Mouse (Mus musculus) erythroblast, adult 5-6 weeks (primary cell): Measurements from ENCODE around the gene Naaladl1. TPM values are rescaled to one million over a fixed set of nuclear protein-coding genes. Genes with fewer than 3 reads are reported as not detected.

Experiments
- ATAC-seq: replicated peaks from 2 replicates; pipeline ENCODE4 v1.8.0; 2016; ENCODE audit warnings: moderate number of reproducible peaks, mild to moderate bottlenecking, moderate TSS enrichment, inconsistent platforms; ENCODE audit not compliant: poor library complexity, low FRiP score, severe bottlenecking
- total RNA-seq, 2 experiments: library from RNA; stranded (forward) in 1 of 2; stranded (reverse) in 1 of 2; fragments of 150-400 nt in 1 of 2; fragments of 200-764, 138-1000 nt in 1 of 2; gene quantifications; 2 replicates each; pipeline versions ENCODE4 v1.2.3 to v1.2.4; 2015 to 2017; ENCODE audit warnings: low replicate concordance in 2 of 2

Naaladl1 gene
- total RNA-seq, 2 experiments from 2014 or later = 0.26 to 0.58 TPM

DNA sequence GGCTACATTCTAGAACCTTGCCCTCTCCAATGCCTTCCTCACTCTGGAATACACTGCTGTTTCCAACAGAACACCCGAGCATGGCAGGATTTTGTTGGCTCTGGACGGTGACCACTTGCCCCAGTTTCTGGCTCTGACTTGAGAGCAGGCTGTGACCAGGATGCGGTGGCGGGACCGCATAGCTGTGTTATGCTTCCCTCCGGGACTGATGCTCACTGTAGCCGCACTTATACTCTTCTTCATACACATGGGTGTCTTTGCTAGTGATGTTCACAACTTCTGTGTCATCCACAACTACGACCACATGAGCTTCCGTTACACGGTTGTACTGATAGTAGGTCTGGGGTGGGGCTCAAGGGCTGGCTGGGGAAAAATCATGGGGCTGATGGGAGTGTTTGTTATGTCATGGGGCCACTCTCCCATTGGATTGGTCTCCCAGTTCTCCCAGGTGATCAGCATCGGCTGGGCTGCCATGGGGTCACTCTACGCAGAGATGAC is 25.6 kb upstream of the Naaladl1 start, which contains the start of gene Tmem262:
Gene Tmem262, plus strand, starts transcription at position 51 of the 498 bp plus-strand sequence.
- no peak for ATAC-seq

- ATAC-seq = no peak
These were observed 23.4 kb upstream of the Naaladl1 start, which contains the start of gene Gm28374 for GRCm38 (mm10) chr19:6082156-6082555. Gm28374 (minus strand) TSS chr19:6082256.

GRCm38 (mm10) chr19:6084478-6085248 is 20.9 kb upstream of the Naaladl1 start, which contains the start of the genes Zfpl1 and Cdca5:
Zfpl1 (minus strand) TSS chr19:6084956.
Cdca5 (plus strand) TSS chr19:6084983.
- peak; percentile 88 for ATAC-seq

DNA sequence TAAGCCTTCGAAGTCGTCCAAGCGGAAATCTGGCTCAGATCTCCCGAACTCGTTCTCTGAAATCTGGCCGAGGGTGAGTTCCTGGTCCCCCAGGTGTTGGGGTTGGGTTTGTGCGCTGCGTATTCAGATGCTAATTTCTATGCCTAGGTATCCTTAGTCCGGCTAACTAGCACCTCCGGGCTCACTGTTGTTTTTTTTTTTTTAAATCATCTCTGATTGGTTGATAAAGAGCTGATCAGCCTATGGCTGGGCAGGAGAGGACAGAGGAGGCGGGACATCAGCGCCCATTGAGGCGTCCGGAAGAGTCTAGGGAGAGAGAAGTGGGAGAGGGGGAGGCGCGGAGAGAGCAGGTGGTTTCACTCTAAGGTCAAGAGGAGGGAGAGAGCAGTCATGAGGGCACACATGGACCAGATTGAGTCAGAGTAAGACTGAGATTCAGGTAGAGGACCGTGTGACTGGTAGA is 20.1 kb upstream of the Naaladl1 start:
- peak; percentile 83 for ATAC-seq

DNA sequence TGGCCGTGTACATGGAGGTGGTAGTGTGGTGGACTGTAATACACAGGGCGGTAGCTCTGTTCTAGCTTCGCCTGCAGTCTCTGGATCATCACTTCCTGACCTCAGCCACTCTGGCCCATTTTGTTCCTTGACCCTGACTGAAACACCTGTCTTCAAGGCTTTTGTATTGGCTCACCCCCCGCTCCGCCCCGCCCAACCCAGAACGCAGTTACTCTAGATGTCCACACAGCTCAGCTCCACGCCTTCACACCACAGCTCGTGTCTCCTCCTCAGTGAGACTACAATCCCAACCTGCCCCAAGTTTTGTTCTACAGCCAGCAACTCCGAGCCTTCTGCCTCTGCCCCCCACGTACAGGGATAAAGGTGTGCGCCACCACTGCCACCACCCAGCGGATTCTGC is 16.7 kb upstream of the Naaladl1 start:
- no peak for ATAC-seq

- ATAC-seq = no peak
These were observed 11.5 kb upstream of the Naaladl1 start, which contains the start of gene AC131692.1 for GRCm38 (mm10) chr19:6094119-6094518. AC131692.1 (plus strand) TSS chr19:6094419.

DNA sequence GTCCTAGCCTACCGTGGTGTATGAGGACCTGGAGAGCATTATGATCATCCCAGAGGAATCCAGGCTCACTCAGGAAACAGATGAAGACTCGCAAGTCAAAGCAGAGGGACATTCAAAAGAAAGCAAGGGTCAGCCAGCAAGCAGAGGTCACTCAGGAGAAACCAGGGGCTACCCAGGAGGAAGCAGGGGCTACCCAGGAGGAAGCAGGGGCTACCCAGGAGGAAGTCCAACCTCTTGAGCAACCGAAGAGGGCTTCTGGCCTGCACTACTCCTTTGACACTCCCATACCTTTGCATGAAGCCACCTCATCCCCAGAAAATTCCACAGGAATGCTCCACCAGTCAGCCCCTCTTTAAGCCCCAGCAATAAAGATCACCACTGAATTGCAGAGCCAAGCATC is 7.7 kb upstream of the Naaladl1 start:
- no peak for ATAC-seq

DNA sequence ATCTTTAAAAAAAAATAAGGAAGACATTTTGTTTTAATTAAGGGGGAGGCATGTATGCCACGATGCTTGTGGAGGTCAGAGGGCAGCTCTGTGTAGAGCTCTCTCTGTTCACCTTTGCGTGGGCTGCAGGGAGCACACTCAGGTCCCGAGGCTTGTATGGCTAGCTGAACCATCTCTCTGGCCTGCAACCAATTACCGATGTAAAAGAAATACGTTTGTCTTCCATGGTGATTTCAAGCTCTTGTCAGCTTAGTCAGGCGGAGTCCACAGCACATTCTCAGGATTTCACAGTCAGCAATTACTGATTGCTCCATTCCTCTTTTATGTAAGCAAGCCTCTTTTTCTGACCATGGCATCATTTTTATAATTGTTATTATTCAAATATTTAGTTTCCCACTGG is 4.4 kb upstream of the Naaladl1 start:
- no peak for ATAC-seq

DNA sequence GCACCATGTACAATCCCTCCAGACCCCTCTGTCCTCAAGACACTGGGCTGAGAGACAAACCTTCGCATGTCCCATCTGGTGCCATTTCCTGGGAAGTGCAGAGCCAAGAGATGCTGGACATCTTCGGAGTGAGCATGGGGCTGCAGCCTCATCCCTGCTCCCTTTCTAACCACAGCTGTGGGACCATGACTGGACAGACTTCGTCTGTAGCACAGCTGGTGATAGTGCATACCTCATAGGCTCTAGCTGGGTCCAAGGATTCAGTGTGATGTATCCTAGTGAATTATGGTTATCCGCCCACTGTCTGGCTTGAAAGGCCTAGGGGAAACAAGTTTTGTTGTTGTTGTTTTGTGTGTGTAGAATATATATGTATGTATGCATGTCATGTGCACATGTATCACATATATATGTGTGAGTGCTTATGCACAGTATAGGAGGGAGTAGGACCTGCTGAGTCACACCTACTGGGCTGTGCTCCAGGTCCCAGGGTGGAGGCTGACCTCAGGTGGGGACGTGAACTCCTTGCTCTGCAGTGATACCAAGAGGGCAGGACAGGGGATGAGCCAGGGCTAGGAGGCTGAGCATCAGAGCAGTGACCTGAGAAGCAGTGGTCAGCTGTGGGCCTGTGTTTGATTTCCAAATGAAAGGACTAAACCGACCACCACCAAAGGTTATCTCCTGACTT is 3.3 kb upstream of the Naaladl1 start:
- ATAC-seq = peak; percentile 93

GRCm38 (mm10) chr19:6104476-6104875 is 1.1 kb upstream of the Naaladl1 start:
- no peak for ATAC-seq

DNA sequence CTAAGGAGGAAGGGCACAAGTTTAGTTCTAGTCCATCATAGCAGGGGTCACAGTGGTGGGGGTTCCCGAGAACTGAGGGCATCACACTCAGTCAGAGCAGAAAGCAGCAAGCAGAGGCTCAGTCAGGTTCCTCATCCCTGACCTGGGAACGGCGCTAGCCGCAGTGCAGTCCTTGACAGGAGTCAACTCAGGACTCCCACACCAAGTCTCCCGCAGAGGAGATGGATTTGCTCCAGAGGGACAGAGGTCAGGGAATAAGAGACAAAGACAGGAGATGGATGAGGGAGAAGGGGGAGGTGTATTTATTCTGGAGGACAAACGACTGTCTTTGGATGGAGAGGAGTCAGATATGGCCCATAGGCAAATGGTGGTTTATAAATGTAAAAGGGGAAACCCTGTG is 7.5 kb downstream of the Naaladl1 start:
- ATAC-seq = no peak

GRCm38 (mm10) chr19:6116113-6116850 is 10.7 kb downstream of the Naaladl1 start:
- no peak for ATAC-seq

DNA sequence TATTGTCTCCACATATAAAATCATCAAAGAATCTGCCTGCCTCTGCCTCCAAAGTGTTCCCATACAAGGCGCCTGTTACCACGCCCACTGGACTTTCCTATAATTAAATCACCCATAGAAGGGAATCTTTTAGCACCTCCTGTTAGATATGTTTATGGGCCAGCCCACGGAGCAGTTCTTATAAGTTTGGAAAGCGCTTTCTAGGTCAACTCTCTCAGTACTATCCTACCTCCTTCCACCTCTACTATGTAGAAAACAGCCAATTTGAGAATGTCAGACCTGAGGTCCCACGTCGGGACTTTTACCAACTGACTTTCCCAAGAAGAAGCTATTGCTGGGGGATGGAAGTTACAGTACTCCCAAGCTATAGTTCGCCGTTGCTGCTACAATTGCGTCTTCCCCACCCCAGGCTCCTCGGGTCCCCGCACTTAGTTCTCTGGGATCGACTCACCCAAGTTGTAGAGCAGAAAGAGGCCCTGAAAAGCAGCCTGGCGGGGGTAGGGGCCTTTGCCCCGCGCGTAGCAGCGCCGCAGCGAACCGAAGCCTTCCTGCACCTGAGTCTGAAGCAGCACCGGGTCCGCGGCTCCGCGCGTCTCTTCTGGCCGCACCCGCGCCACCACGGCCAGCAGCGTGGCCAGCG is 11.9 kb downstream of the Naaladl1 start:
- ATAC-seq = no peak

- peak; percentile 85 for ATAC-seq
These were observed 12.5 kb downstream of the Naaladl1 start, which contains the start of gene Sac3d1 for GRCm38 (mm10) chr19:6117986-6118676. Sac3d1 (minus strand) TSS chr19:6118650.

DNA sequence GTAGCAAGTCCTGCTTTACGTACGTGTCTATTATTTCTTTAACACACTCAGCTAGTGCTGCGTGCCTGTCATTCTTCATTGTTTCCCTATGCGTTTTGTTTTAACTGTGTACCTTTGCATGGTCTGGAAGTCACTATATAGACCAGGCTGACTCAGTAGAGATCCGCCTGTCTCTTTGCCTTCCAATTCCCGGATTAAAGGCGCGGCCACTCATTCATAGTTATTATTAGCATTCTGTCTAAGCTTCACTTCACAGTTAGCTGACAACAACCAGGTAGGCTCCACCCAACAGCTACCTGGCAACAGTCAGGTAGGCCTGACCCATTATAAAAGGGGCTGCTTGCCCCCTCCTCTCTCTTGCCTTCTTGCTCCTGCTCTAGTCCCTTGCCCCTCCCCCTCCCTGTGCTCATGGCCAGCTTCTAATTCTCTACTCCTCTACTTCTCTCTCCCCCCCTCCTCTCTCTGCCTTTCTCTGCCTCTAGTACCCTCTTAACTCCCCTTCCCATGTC is 13.1 kb downstream of the Naaladl1 start:
- peak; percentile 24 for ATAC-seq

DNA sequence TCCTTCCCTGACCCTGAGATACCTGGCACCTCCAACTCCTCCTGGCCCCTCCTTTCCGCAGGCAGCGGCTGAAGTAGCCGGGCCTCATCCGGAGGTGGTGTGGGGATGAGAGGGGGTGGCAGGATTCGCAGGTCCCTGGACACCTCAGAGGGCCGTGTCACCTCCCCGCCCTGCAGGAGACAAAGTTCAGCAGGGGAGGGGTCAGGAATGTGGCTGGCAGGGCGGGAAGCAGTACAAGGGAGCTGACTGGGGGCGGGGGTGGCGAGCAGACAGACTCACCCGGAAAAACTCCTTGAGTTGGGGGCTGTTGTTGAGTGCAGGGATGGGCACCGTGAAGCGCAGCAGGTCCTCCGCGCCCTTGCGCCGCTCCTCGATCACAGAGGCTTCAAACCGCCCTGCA is 16.2 kb downstream of the Naaladl1 start:
- ATAC-seq = no peak

DNA sequence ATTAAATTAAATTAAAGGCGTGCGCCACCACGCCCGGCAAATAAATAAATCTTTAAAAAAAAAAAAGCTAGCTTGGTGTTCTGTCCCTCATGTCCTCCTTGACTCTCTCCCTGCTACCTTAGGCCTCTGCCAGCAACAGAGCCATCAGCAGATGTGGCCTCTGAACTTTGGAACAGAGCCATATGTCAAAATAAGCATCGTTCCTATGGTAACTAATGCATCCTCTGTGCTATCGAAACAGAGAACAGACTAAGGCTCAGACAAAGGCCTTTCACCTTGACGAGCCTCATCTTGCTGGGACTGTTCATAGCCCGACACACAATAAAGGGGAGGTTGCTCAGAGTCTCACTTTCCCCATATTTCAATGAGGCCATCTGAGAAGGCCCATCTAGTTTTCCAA is 17.7 kb downstream of the Naaladl1 start:
- no peak for ATAC-seq

DNA sequence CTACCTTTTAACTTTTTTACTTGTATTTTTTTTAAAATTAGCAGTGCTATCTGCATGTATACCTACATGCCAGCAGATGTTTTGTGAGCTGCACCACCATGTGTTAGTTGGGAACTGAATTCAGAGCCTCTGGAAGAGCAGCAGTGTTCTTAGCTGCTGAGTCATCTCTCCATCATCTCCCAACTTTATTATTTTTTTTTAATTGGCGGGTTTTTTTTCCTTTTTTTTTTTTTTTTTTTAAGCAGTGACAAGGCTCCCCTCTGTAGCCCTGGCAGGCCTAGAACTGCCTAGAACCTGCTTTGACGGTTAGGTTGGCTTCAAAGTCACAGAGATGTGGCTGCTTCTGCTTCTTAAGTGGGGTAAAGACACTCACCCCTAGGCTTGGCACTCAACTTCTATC is 19.3 kb downstream of the Naaladl1 start:
- ATAC-seq = no peak

- peak; percentile 53 for ATAC-seq
These were observed 20.7 kb downstream of the Naaladl1 start for GRCm38 (mm10) chr19:6126289-6126688.
